Mouse (Mus musculus): Measurements from ENCODE around the gene Zfp189.

GRCm38 (mm10) chr4:49572194-49572593, 51.2 kb downstream of the Zfp189 start:
- TF ChIP-seq CTCF (IDR thresholded peaks at IDR 0.05; ENCODE audit: control insufficient read depth, insufficient read depth, insufficient read length) (no peak), FOSL1 (IDR thresholded peaks at IDR 0.05; ENCODE audit: insufficient read depth, low read length, poor library complexity, severe bottlenecking) (no peak), USF1 (IDR thresholded peaks at IDR 0.05; ENCODE audit: low read depth) (no peak), MYOD1 (IDR thresholded peaks at IDR 0.05; ENCODE audit: control insufficient read depth, insufficient read length, low read depth) (no peak), MYOG (IDR thresholded peaks at IDR 0.05; ENCODE audit: control insufficient read depth, extremely low read depth, insufficient read length) (no peak), CEBPB (IDR thresholded peaks at IDR 0.05; ENCODE audit: low read depth) (no peak)
